Mouse (Mus musculus): ENCODE measurements around the gene Mndal. TPM values are rescaled to one million over a fixed set of nuclear protein-coding genes. Genes with fewer than 3 reads are reported as not detected.

Mndal gene
- total RNA-seq (2023): 269 TPM

DNA sequence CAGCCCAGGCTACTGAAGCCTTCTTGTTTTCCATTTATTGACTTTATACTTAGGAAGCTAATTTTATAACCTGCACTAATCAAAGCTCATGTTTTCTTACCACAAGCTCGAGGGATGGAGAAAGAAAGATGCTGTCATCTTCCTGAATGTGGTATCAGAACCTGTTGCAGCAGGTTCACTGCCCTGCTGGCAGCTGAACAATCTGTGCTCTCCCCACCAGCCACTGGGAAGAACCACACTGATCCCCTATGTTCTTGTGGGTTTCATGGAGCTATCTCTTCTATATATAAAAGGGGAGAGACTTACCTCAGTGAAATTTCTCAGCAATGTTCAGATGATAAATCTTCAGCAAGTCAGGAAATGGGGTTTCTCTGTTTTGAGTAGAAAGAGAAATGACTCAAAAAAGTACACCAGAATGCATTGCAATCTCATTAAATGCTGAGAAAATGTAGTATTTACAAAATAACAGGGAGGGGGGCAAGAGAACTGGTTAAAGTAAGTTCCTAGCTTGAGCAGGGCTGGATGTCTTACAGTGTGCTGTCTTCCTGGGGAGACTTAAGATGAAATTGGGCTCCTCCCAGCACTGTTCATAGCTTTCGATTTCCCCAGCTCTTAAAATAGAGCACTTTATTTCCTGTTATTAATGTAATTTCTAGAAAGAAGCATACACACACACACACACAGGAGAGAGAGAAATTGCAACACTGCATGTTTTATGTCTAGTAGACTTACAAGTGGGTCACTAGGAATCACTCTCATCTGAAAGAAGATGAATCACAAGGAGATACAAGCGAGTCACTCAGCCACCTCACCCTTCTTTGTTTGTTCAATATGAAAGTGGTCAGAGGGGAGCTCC lies at the start of gene Mndal, which contains the start of gene Ifi203:
TSS of gene Mndal (minus strand) at position 568 of the 856 bp plus-strand sequence.
TSS of gene Ifi203 (minus strand) at position 749 of the 856 bp plus-strand sequence.

DNA sequence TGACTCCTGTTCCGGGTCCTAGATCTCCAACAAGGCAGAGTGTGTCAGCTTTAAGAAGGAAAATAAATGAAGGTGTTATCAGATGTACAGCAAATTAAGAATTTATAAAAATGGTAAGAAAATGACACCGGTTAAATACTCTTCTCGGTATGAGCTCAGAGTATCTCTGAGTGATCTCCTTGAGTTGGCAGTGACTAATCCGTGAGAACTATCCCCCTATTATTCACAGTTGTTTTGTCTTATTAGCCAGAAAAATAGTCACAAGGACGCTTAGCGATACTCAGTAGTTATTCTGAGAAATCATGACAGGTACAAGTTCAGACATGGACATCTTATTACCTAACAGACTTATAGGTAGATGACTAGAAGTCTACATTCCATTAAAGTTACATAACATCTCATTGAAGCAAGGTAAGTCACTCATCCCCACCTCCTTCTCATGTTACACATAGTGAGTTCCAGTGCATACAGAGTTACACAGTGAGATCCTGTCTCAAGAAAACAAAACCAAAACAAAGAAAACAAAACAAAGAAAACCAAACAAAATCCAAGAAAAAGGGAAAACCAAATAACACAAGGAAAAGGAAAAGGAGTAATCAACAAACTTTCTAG lies 40.5 kb upstream of the Mndal start, which contains the start of gene Ifi202b:
TSS of gene Ifi202b (minus strand) at position 51 of the 612 bp plus-strand sequence.

GRCm38 (mm10) chr1:173912548-173913255 lies 29.6 kb downstream of the Mndal start, which contains the start of gene Ifi211:
Gene Ifi211 (minus strand): TSS chr1:173913046.

Other genes with a start within 250 kb of the Mndal start
- gene Ifi207, start 200.7 kb downstream of the Mndal start, total RNA-seq (2023): 2.2 TPM
- 6.3 TPM for gene Ifi204, start 175.5 kb downstream of the Mndal start, total RNA-seq (2023)
- not detected for gene Ifi211, start 29.4 kb downstream of the Mndal start, total RNA-seq (2023)
- 172 TPM for gene Ifi203, start 181 bp upstream of the Mndal start, total RNA-seq (2023)
- not detected for gene Ifi202b, start 40.3 kb upstream of the Mndal start, total RNA-seq (2023)
- gene Ifi205, start 89.3 kb upstream of the Mndal start, total RNA-seq (2023): 5.3 TPM
- not detected for gene Olfr433, start 98.2 kb upstream of the Mndal start, total RNA-seq (2023)
- gene Olfr432, start 106.7 kb upstream of the Mndal start, total RNA-seq (2023): not detected
- not detected for gene Olfr430, start 124.1 kb upstream of the Mndal start, total RNA-seq (2023)
- gene Olfr429, start 141.8 kb upstream of the Mndal start, total RNA-seq (2023): not detected
- gene Olfr427, start 154.4 kb upstream of the Mndal start, total RNA-seq (2023): not detected
- not detected for gene Olfr231, start 178.7 kb upstream of the Mndal start, total RNA-seq (2023)
- not detected for gene Olfr424, start 189.0 kb upstream of the Mndal start, total RNA-seq (2023)
- gene Olfr420, start 213.1 kb upstream of the Mndal start, total RNA-seq (2023): not detected
- 0.21 TPM for gene Spta1, start 230.3 kb upstream of the Mndal start, total RNA-seq (2023)